Comparison of ENCODE assay signal across 12 mouse cellular contexts in the genomic region with DNA sequence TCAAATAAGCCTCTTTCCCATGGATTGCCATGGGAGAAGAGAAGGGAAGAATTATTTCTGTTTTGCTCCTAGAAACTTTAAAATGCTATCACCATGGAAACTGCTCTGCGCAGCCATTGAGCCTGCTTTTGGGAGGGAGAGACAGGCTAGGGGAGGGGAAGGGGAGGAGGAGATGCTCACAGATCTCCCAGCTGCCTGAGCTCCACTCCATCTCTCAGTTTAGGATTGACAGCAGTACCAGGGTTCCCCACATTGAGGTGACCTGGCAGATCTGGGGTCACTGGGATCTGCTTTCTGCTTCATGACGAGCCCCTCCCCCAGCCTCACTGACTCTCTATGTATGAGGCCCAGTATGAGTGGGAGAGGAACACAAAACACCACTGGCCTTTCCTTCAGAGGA.
DNase-seq lines count a peak whose midpoint lies in the region; ATAC-seq lines count a peak whose summit lies in the region.
"Had no signal": no experiment of that assay in that cellular context is flagged by ENCODE, and none has a peak within 500 bp of the region (broad histone marks: within the 10 kb centered on the region; RNA-seq: fewer than 3 reads in every experiment).

No protein-coding gene starts in this region.

- H3K9ac ChIP-seq in forebrain, embryonic 12.5 days = no peak overlapping the region
- no peak overlapping the region for H3K9ac ChIP-seq in neural tube, embryonic 15.5 days (replicated peaks)
- H3K9ac ChIP-seq: heart, embryonic 15.5 days; limb, embryonic 15.5 days had no signal

- H3K4me1 ChIP-seq in forebrain, embryonic 12.5 days = peaks cover 12% of the 10 kb centered on the region
- H3K4me1 ChIP-seq in neural tube, embryonic 15.5 days = peaks cover 22% of the 10 kb centered on the region
- H3K4me1 ChIP-seq: heart, embryonic 15.5 days; limb, embryonic 15.5 days had no signal

- peak; percentile 68; the same call in 1 of the 2 replicates for ATAC-seq in forebrain, embryonic 12.5 days (ENCODE audit: low FRiP score)
- ATAC-seq in neural tube, embryonic 15.5 days (ENCODE audit: low FRiP score) = peak; percentile 77

- H3K27ac ChIP-seq in forebrain, embryonic 12.5 days = no peak overlapping the region
- peak overlapping the region; percentile 46 for H3K27ac ChIP-seq in neural tube, embryonic 15.5 days (replicated peaks)
- H3K27ac ChIP-seq: heart, embryonic 15.5 days; limb, embryonic 15.5 days had no signal

- H3K4me2 ChIP-seq in forebrain, embryonic 12.5 days = no peak overlapping the region
- H3K4me2 ChIP-seq in neural tube, embryonic 15.5 days = no peak overlapping the region
- H3K4me2 ChIP-seq: heart, embryonic 15.5 days; limb, embryonic 15.5 days had no signal

- no peaks in the 10 kb centered on the region for H3K27me3 ChIP-seq in forebrain, embryonic 12.5 days
- no peaks in the 10 kb centered on the region for H3K27me3 ChIP-seq in neural tube, embryonic 15.5 days (replicated peaks)
- H3K27me3 ChIP-seq: heart, embryonic 15.5 days; limb, embryonic 15.5 days had no signal

- WGBS in forebrain, embryonic 12.5 days = 21% methylated on average over 2 of the region's 2 CpGs
- whole genome bisulfite sequencing in neural tube, embryonic 15.5 days = 21% methylated on average over 2 of the region's 2 CpGs

- no peak overlapping the region for H3K4me3 ChIP-seq in forebrain, embryonic 12.5 days (replicated peaks)
- H3K4me3 ChIP-seq in neural tube, embryonic 15.5 days (replicated peaks) = no peak overlapping the region
- H3K4me3 ChIP-seq: heart, embryonic 15.5 days; limb, embryonic 15.5 days had no signal

- H3K36me3 ChIP-seq in forebrain, embryonic 12.5 days (replicated peaks) = no peaks in the 10 kb centered on the region
- H3K36me3 ChIP-seq in neural tube, embryonic 15.5 days = no peaks in the 10 kb centered on the region
- H3K36me3 ChIP-seq: heart, embryonic 15.5 days; limb, embryonic 15.5 days had no signal

- DNase-seq in embryo, embryonic 10.5 days (ENCODE audit: low spot score) = peak; percentile 23
- DNase-seq in embryo, embryonic 10 days (ENCODE audit: low spot score) = no peak
- DNase-seq in layer of hippocampus, adult 8-10 months (ENCODE audit: low spot score in 2 of 2) = peak; percentile 64 to 72
- DNase-seq in adrenal gland, adult 8-10 months = no peak
- DNase-seq in cerebellum, adult 11-12 months = no peak
- no peak for DNase-seq in cerebellum, postnatal 4 days (ENCODE audit: low spot score in 2 of 2)
- DNase-seq: kidney, adult 9 months; lung, postnatal 14 days had no signal

- H3K9me3 ChIP-seq in forebrain, embryonic 12.5 days = no peaks in the 10 kb centered on the region
- no peaks in the 10 kb centered on the region for H3K9me3 ChIP-seq in neural tube, embryonic 15.5 days (replicated peaks)
- H3K9me3 ChIP-seq: heart, embryonic 15.5 days; limb, embryonic 15.5 days had no signal

Comparison
In these comparisons a context has a peak if more than half of its experiments do, and no peak if none do; other contexts are left out.
1. DNase-seq: peak in embryo, embryonic 10.5 days (single experiment) and layer of hippocampus, adult 8-10 months (2 of 2); none in embryo, embryonic 10 days (single experiment), adrenal gland, adult 8-10 months (single experiment), cerebellum, adult 11-12 months (single experiment) and cerebellum, postnatal 4 days (0 of 2).